Mouse (Mus musculus) stomach, postnatal 0 days (tissue): Measurements from ENCODE around the gene Slc1a2.

Source experiments
- CTCF ChIP-seq: IDR thresholded peaks from 2 replicates; pipeline ENCODE4 v1.5.1; 2016; ENCODE audit warnings: antibody characterized with exemption, low read depth, mild to moderate bottlenecking, moderate library complexity
- EP300 ChIP-seq: optimal IDR thresholded peaks from 2 replicates; pipeline ENCODE3; 2016; ENCODE audit warnings: antibody characterized with exemption

DNA sequence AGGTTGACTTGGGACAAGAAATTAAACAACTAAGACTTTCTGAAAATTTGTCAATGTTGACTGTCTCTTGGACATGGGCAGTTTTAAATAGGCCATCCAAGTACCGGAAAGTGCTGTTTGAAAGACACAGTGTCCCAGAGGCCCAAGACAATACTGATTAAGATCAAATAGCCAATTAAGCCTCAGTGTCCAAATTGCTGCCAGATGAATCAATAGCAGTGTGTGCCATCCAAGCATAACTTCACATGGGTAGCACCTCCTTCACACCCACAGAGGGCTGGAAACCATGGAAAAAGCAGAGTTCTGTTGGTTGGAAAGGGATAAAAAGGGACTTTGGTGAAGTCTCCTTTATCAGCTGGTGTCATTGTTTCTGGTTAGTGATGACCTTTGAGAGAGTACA, 33.9 kb upstream of the Slc1a2 start:
- no peak for TF ChIP-seq CTCF
- TF ChIP-seq EP300 = no peak
